Mouse (Mus musculus): ENCODE measurements at regions not wholly inside any gene's neighbourhood (a gene's known extent, or its start where the extent isn't known, plus 50 kb on each side); places are given as distances from the start of the nearest gene placed in this dataset.

DNA sequence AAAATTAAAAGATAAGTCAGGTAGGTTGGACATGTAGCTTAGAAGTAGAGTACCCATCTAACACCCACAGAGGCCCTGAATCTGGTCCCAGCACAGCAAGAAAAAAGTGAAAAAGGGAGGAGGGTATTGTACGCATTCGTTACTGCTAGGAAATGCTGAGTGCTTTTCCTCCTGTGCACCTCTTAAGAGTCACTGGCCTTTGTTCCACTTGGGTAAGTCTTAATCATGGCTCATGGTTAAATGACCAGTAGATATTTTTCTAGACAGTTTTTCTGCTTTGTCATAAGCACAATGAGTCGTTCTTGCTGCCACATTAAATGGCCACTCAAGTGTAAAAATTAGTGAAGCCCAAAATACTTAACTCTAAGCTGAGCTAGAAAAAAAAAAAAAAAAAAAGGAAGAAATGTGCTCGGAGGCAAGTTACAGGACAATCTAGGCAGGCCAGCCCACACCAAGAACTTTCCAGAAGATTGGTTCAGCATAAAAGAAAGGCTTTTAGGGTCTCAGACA, 86.0 kb upstream of the Ank start:
- no peak for DNase-seq (ENCODE audit: low spot score in 2 of 2)

DNA sequence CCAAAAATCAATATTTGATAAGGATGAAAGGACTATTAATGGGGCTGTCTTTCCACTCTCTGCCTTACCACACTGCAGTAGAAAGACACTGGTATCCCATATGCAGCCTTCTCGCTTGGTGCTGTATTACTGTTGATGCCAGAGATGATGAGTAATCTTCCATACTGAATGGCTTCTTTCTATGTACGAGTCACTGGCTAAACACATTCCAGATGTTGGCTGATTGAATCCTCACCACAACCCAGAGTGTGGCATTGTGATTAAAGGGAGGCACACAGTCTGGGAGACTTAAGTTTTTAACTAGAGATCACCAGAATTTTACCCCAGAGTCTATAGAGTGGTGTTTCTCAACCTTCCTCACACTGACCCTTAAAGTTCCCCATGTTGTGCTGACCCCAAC, 84.9 kb upstream of the Ank start:
- no peak for DNase-seq (ENCODE audit: low spot score in 2 of 2)

DNA sequence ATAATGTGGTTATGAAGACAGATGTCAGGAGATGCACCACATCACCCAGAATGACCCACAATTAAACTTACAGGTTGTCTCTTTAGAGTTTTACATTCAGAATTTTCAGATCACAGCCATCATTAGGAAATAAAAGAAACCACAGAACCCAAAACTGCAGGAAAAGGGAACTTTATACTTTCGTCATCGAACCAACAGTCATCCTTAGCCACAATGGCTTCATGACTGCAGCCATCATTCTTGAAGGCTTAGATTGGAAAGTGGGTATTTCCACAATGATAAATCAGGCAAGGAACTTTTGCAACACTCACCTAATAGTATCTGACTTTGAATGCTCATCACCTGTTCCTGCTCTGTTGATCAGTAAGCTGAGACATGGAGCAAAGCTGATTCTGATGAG, 75.9 kb upstream of the Ank start:
- DNase-seq (ENCODE audit: low spot score in 2 of 2) = no peak

DNA sequence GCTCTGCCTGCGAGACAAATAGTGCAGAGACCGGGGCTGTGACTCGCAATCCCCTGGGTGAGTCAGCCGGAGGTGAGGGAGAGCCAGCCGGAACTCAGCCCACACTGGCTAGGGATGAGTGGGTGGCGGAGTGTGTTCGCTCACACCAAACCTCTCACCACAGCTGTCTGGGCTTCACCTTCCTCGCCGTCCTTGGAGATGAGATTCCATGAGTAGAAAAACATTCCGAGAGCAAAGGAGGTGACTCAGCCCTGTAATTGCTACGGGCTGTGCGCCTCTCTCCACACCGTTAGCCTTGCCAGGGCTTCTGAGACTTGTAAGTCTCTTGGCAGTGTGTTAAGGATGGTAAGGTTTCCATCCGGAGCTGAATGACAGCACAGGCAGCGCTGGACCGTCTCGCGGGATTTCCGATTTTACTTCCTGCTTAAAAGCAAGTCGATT, 60.7 kb upstream of the Ank start:
- DNase-seq (ENCODE audit: low spot score in 2 of 2) = no peak

DNA sequence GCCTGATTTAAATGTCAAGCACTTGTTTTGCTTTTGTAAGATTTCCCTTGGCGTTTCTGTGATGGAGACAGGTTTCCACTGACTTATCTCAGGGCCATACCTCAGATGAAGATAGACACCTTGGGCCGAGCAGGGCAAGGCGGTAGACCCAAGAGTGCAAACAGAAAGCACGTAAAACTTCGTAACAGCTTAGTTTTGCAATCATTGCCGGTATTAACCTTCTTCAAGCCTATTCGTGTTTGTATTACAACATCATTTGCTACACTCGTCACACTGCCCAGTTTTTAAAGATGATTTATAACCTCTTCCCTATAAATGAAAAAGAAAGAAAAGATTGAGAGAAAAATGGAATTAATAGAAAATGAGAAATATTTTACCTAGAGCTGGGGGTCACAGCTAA, 56.6 kb upstream of the Ank start:
- no peak for DNase-seq (ENCODE audit: low spot score in 2 of 2)

DNA sequence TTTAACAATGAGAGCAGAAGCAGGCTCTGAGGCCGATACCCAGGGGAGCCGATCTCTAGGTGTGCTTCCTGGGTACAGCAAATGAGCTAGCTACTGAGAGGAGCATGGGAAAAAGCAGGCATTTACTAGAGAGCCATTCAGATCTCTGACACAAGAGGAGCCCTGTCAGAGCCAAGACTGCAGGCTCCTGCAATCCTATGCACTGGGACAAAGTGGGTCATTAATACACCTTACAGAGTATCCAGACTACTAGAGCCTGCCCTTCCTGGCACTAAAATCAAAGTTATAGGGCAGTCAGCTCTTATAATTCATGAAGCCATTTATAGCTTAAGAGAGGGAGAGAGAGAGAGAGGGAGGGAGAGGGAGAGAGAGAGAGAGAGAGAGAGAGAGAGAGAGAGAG, 54.2 kb upstream of the Ank start:
- no peak for DNase-seq (ENCODE audit: low spot score in 2 of 2)

DNA sequence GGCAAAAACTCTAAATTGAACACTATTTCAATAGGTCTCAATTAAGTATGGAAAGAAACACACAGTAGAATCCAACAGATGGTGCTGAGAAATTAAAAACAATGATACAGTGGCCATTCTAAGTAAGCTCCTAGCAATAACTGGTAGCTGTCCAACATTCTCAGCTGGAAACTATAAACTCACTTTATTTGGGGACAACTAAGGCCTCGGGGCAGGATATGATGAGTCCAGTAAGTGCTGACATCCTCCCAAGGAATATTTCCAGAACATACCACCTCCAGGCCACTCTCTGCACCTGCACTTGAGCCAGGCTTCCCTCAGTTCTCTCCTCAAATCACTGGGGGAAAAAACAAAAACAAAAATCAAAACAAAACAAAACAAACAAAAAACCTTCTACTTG, 53.7 kb upstream of the Ank start:
- DNase-seq (ENCODE audit: low spot score in 2 of 2) = no peak

DNA sequence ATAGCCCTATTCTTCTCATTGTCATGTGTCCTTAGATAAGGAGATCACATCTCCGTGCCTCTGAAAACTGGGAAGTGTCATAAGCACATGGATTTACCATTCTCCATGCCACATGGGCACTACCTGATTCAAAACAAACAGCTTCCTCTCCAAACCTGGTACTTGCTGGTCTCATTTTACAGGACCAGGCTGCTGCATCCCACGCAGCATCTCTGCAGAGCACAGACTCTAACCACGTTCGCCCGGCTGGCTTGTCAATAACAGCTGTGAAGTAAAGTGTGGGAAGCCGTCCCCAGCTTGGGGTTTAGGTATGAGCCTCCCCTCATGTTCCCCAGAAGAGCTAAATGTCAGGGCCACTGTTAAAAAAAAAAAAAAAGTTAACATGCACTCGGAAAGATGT, 53.0 kb upstream of the Ank start:
- DNase-seq (ENCODE audit: low spot score in 2 of 2) = peak in 1 of 2 experiments; percentile 34

DNA sequence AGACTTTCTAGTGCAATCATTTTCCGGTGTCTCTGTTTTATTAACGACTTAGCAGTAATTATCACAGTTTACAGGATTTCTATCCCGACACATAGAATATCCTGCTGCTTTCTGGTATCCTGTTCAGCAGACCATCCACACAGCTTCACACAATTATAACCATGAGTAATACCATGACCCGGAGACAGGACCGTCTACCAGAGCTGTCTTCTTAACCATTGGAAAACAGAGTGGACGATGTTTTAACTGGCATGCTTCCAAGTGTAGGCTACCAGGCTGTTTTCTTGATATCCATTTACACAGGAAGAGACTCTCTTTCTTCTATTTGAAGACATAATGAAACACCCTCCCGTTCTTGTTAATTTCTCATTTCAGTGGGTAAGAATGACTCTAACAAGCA, 51.7 kb upstream of the Ank start:
- no peak for DNase-seq (ENCODE audit: low spot score in 2 of 2)
